Mouse (Mus musculus): Measurements from ENCODE around the gene Oxt.

Oxt gene

DNA sequence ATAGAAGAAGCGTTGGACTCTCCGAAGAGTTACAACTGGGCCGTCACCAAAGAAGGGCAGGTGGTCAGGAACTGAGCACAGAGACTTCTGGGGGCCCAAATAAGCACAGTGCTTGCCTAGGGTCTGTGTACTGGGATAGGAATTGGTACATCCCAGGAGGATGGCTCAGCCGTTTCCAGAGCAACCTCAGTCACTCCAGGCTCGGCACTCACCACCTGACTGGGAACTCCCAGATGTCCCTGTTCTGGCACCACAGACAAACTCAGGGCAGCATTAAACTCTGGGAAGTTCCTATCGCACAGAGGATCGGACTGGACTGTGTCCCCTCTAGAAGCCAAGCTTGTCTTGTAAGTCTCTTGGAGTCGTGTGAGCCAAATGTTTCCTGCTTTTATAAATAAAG, 11.0 kb upstream of the Oxt start:
- no peak for TF ChIP-seq GATA4 (IDR thresholded peaks at IDR 0.05; ENCODE audit: insufficient replicate concordance, low read length)

GRCm38 (mm10) chr2:130568921-130569320, 7.1 kb upstream of the Oxt start:
- TF ChIP-seq GATA4 (IDR thresholded peaks at IDR 0.05; ENCODE audit: insufficient replicate concordance, low read length): no peak

DNA sequence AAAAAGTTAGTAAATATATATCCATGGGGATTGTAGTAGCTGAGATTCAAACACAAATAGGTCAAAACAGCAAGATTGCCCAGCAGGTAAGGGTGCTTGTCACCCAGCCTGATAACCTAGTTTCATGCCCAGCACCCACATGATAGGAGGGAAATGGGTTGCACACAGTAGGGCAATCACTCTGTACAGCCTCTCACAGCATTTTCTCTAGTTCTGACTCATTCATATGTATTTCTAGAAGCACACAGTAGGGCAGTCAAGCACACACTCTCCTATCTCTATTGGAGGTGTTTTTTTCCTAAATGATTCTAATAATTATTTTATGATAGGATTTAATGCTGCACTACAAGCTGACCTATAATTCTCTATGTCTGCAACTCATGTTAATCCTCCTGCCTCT, 6.0 kb upstream of the Oxt start:
- TF ChIP-seq GATA4 (IDR thresholded peaks at IDR 0.05; ENCODE audit: insufficient replicate concordance, low read length): no peak

- no peak for TF ChIP-seq GATA4 (IDR thresholded peaks at IDR 0.05; ENCODE audit: insufficient replicate concordance, low read length)
Observed at GRCm38 (mm10) chr2:130574960-130575359, 1.0 kb upstream of the Oxt start.

DNA sequence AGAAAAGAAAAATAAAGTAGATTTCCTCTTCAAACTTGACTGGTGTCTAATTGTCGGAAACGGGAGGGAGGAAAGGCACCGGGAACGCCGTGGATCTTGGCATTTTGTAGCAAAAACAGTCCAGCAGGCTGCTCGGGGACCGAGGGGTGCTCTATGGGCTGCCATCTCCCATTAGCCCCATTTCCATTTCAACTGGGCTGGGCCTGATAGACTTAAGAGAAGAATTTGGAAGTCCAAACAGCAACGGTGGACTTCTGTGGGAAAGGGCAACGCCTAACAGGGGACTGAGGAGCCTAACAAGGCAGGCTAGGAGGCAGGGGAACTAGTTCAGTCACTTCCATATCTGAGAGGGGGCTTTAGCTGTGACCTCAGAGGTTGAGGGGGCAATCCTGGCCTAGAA, 1.0 kb downstream of the Oxt start:
- TF ChIP-seq GATA4 (IDR thresholded peaks at IDR 0.05; ENCODE audit: insufficient replicate concordance, low read length): no peak

- no peak for TF ChIP-seq GATA4 (IDR thresholded peaks at IDR 0.05; ENCODE audit: insufficient replicate concordance, low read length)
Observed at GRCm38 (mm10) chr2:130577632-130578031, 1.7 kb downstream of the Oxt start.

- no peak for TF ChIP-seq GATA4 (IDR thresholded peaks at IDR 0.05; ENCODE audit: insufficient replicate concordance, low read length)
Observed at GRCm38 (mm10) chr2:130578148-130578547, 2.2 kb downstream of the Oxt start.

- no peak for TF ChIP-seq GATA4 (IDR thresholded peaks at IDR 0.05; ENCODE audit: insufficient replicate concordance, low read length)
Observed at GRCm38 (mm10) chr2:130579791-130580190, 3.8 kb downstream of the Oxt start.

DNA sequence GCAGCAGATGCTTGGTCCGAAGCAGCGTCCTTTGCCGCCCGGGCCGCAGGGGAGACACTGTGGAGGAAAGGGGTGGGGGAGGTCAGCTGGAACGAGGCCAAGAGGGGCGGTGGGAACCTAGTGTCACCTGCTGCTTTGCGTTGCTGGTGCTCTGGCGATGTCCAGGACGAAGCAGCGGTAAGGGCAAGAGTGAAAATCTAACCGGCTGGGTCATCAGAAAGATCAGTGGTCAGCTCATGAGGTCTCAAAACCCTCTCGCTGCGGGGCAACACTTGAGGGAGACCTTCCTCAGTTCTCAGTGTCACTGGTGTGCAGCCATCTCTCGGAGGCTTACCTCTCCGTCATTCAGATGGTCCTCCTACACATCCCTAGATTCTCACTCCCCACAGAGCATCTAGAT, 5.2 kb downstream of the Oxt start:
- TF ChIP-seq GATA4 (IDR thresholded peaks at IDR 0.05; ENCODE audit: insufficient replicate concordance, low read length): no peak

DNA sequence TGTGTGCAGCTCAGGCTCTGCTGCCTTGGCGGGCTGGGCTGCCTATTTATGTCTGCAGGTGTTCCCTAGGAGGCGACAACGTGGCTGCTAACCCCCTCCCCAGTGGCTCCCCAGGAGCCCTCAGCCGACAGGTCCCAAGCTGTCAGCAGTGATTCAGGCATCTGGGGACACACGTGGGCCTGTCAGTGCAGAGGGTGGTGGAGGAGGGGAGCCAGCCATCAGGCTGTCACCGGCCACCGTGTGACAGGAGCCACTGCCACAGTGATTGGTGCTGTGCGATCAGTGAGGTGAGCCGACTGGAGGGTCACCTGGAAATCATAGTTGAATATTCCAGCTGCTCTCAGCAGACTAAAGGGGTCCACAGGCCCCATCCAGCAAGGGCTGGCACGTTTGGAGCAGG, 6.6 kb downstream of the Oxt start, which contains the start of gene Avp:
Gene Avp, minus strand, starts transcription at position 3 of the 400 bp plus-strand sequence.
- no peak for TF ChIP-seq GATA4 (IDR thresholded peaks at IDR 0.05; ENCODE audit: insufficient replicate concordance, low read length)

DNA sequence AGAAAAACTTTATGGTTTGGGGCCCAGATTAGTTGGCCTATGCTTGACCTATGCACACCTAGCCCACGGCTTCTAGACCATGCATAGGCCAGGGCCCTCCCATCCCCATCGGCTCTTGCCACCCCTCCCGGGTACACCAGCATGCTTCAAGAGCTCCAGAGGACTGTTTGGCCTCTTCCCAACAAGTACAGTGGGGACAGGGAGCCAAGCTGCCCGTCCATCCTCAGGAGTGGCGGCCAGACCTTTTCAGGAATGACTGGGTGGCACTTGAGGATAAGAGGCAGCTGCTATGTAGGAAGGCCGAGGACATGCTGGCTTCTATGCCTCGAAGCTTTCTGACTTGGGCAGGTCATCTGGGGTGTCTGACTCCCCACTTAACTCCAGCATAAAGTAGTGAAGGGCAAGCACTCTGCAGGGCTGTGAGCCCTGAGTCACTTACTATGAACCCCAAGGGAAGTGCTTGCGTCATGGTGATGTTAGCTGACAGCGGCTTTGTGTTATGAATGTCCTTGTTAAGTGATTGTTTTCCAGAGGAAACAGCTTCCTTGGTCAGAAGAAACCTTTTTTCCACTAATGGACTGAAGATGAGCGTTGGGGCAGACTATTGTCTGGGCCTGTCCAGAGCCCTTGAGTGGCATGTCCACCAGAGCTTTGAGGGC, 8.1 kb downstream of the Oxt start:
- no peak for TF ChIP-seq GATA4 (IDR thresholded peaks at IDR 0.05; ENCODE audit: insufficient replicate concordance, low read length)

GRCm38 (mm10) chr2:130586016-130586415, 10.0 kb downstream of the Oxt start:
- no peak for TF ChIP-seq GATA4 (IDR thresholded peaks at IDR 0.05; ENCODE audit: insufficient replicate concordance, low read length)

DNA sequence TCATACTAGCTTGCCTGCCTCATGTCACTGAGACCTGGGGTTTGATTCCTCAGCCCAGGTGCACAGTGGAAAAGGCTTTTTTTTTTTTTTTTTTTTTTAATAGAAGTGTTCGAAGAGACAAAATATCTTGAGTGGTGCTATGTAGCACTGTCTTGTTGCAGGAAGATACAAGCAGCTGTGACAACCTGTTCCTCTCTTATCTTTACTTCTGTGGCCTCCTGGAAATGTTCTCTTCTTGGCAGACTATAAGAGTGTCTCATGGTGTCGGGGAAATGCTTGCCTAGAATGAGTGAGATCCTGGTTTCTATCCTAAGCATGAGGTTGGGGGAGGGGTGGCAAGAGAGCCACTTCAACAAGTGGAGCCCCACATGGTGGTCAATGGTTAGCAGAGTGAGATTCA, 12.4 kb downstream of the Oxt start:
- TF ChIP-seq GATA4 (IDR thresholded peaks at IDR 0.05; ENCODE audit: insufficient replicate concordance, low read length): no peak

DNA sequence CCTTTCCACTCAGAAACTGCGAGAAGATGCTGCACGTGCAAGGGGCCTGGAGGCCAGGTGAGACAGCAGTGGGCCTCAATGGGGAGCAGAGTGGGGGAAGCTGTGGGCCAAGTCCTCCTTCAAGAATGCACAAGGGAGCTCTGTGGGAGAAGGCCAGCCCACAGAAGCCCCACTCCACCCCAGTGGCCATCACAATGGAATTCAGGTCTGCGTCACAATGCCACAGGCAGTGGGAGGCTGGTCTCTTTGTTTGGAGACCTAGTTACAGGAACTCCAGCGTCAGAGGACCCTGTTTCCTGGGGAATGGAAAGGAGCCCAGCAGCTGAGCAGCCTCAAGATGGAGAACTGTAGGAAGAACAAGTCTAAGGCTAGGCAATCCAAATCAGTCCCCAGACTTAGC, 13.2 kb downstream of the Oxt start:
- TF ChIP-seq GATA4 (IDR thresholded peaks at IDR 0.05; ENCODE audit: insufficient replicate concordance, low read length): no peak

DNA sequence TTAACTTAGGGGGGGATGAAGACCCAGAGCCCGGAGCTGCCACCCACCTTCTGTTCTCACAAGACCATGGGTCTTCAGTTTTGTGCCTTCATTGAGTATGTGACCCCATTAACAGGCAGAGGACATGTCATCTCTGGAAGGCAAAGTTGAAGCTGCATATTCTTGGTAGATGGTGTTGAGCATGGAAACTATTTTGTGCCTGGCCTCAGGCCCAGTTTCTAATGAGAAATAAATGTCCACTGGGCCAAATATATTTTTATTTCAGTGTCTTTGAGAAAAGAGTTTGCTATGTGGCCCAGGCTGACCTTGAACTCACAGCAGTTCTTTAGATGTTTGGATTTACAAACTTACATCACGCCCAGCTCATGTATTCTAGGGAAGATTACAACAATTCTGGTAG, 13.8 kb downstream of the Oxt start:
- TF ChIP-seq GATA4 (IDR thresholded peaks at IDR 0.05; ENCODE audit: insufficient replicate concordance, low read length): no peak

- no peak for TF ChIP-seq GATA4 (IDR thresholded peaks at IDR 0.05; ENCODE audit: insufficient replicate concordance, low read length)
Observed at GRCm38 (mm10) chr2:130591016-130591415, 15.0 kb downstream of the Oxt start.

- no peak for TF ChIP-seq GATA4 (IDR thresholded peaks at IDR 0.05; ENCODE audit: insufficient replicate concordance, low read length)
Observed at GRCm38 (mm10) chr2:130595596-130595995, 19.6 kb downstream of the Oxt start.

All from liver, adult (tissue).